Mouse (Mus musculus): ENCODE data around the gene Phxr2. TPM values are rescaled to one million over a fixed set of nuclear protein-coding genes. Genes with fewer than 3 reads are reported as not detected.

The Phxr2 gene
- total RNA-seq, 2 experiments from 2014 or later = not detected

GRCm38 (mm10) chr10:99106703-99107631 is 19.2 kb downstream of the Phxr2 start, which contains the start of gene Poc1b:
Gene Poc1b, plus strand, starts transcription at chr10:99107036.
- intact Hi-C loops (cut with DNase I) = loop anchor here (5.0 kb wide), 2 partner anchors 45 to 195 kb away; partner anchors contain the start of gene Atp2b1
- no peak for TF ChIP-seq CTCF (IDR thresholded peaks at IDR 0.05)
- peak within 1 kb of the TSS; percentile 98 for H3K4me3 ChIP-seq
- peak within 1 kb of the TSS; percentile 94 for H3K27ac ChIP-seq
- DNase-seq = peak; percentile 93

DNA sequence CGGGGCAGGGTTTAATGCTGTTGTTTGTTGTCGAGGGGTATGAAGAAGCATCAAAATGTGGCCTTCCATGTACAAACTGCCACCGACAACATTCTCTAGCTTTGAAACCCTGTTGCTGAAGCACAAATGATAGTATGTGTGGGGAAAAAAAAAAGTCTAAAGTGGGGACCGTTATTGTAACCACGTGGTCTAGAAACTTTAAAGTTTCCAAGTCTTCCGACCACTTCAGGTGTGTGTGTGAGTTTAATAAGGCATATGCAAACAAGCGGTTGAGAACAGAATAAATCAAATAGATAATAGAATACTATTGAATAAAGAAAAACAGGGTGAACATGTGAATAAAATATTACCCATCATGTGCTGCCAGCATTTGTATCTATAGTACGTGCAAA is 19.8 kb downstream of the Phxr2 start:
- H3K4me3 ChIP-seq = peak overlapping the region; percentile 98
- peak overlapping the region; percentile 94 for H3K27ac ChIP-seq
- intact Hi-C loops (cut with DNase I) = loop anchor here (5.0 kb wide), 2 partner anchors 46 to 194 kb away; partner anchors contain the start of gene Atp2b1
- no peak for DNase-seq
- no peak for TF ChIP-seq CTCF (IDR thresholded peaks at IDR 0.05)

DNA sequence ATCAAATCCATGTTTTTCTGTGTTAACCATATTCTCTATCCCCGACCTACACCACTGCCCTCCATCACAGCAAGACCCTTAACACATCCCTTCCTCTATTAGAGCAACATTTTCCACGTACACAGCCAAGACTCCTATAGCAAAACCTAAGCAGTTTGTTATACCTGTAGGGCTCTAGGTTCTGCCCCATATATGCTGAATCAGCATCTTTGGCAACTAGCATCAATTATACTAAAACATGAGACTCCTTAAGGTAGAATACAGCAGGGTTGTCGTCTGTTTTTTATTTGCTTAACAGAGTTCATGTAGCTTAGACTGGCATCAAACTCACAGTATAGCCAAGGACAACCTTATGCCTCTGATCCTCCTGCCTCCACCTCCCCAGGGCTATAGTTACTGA is 20.6 kb downstream of the Phxr2 start:
- DNase-seq = no peak
- intact Hi-C loops (cut with DNase I) = loop anchor here (5.0 kb wide), 2 partner anchors 47 to 193 kb away; partner anchors contain the start of gene Atp2b1
- Histone ChIP-seq H3K4me3 (peak overlapping the region; percentile 98), H3K27ac (no peak overlapping the region)
- no peak for TF ChIP-seq CTCF (IDR thresholded peaks at IDR 0.05)

DNA sequence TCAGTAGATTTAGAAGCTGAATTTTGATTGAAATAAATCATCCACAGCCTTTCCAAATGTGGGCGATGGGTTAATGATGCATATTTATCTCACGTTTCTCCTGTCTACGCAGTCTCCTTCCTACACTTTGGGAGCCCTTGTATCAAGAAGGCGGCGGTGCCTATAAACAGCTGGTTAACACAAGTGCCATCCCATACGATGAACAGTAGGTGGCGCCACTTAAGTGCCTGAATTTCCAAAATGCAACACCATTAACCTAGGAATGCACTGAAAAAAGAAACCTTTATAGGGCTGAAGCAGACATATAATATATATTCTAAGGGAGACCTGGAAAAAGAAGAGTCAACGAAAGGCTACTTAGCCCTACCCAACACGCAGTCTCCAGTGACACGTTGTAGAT is 28.8 kb downstream of the Phxr2 start:
- H3K4me3 ChIP-seq = no peak overlapping the region
- TF ChIP-seq CTCF (IDR thresholded peaks at IDR 0.05) = peak; percentile 81
- intact Hi-C loops (cut with DNase I) = no loop called here
- no peak overlapping the region for H3K27ac ChIP-seq
- DNase-seq = peak; percentile 31

- intact Hi-C loops (cut with DNase I) = no loop called here
- Histone ChIP-seq H3K4me3 (no peak overlapping the region), H3K27ac (no peak overlapping the region)
- no peak for TF ChIP-seq CTCF (IDR thresholded peaks at IDR 0.05)
- DNase-seq = no peak
These were observed 31.0 kb downstream of the Phxr2 start for GRCm38 (mm10) chr10:99095114-99095513.

GRCm38 (mm10) chr10:99093364-99093763 is 32.8 kb downstream of the Phxr2 start:
- intact Hi-C loops (cut with DNase I) = no loop called here
- no peak overlapping the region for H3K27ac ChIP-seq
- no peak for DNase-seq
- H3K4me3 ChIP-seq = no peak overlapping the region
- TF ChIP-seq CTCF (IDR thresholded peaks at IDR 0.05) = no peak

DNA sequence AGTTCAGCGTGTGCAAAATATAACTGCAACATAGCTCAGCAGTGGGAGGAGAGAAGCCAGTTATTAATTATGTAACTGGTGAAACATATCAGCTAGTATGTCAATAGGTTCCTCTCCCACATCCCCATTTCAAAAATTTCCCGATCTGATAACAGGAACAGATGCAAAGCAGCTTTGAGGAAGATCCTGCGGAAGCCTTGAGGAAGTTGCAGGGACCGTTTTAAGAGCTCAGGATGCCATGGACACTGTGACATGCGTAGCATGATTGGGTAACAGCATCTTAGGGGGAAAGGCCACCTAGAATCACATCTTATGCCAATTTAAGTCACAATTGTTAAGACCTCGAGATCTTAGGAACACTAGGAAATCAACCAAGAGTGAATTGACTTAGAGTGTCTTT is 36.2 kb downstream of the Phxr2 start:
- H3K4me3 ChIP-seq = no peak overlapping the region
- no peak for DNase-seq
- TF ChIP-seq CTCF (IDR thresholded peaks at IDR 0.05) = no peak
- intact Hi-C loops (cut with DNase I) = no loop called here
- H3K27ac ChIP-seq = no peak overlapping the region

DNA sequence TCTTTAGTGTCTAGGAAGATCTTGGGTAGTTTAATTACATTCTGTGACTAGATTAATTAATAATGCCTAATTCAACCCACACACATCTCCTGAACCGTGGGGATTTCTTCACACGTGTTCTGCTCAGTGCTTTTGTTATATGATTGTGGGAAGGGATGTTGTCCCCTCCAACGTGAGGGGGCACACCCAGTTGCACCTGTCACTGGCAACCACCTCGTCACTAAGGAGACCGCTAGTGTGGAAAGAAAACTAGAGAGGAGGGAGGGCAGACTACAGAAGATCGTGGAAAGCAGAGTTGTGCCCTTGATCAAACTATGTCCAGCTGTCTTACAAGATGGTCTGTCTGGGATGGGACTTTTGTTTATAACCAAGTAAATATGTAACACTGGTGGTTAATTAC is 40.1 kb downstream of the Phxr2 start:
- DNase-seq = no peak
- Histone ChIP-seq H3K27ac (no peak overlapping the region), H3K4me3 (no peak overlapping the region)
- no peak for TF ChIP-seq CTCF (IDR thresholded peaks at IDR 0.05)
- intact Hi-C loops (cut with DNase I) = no loop called here

- no peak for DNase-seq
- intact Hi-C loops (cut with DNase I) = loop anchor here (1.0 to 2.0 kb wide), 2 partner anchors 591 to 1372 kb away; no protein-coding TSS in a partner anchor
- no peak overlapping the region for H3K4me3 ChIP-seq
- no peak for TF ChIP-seq CTCF (IDR thresholded peaks at IDR 0.05)
- no peak overlapping the region for H3K27ac ChIP-seq
These were observed 40.9 kb downstream of the Phxr2 start for GRCm38 (mm10) chr10:99085240-99085587.

- intact Hi-C loops (cut with DNase I) = loop anchor here (1.0 to 2.0 kb wide), 2 partner anchors 590 to 1372 kb away; no protein-coding TSS in a partner anchor
- TF ChIP-seq CTCF (IDR thresholded peaks at IDR 0.05) = peak; percentile 92
- peak; percentile 90 for DNase-seq
- no peak overlapping the region for H3K4me3 ChIP-seq
- no peak overlapping the region for H3K27ac ChIP-seq
These were observed 41.5 kb downstream of the Phxr2 start for GRCm38 (mm10) chr10:99084397-99085239.

DNA sequence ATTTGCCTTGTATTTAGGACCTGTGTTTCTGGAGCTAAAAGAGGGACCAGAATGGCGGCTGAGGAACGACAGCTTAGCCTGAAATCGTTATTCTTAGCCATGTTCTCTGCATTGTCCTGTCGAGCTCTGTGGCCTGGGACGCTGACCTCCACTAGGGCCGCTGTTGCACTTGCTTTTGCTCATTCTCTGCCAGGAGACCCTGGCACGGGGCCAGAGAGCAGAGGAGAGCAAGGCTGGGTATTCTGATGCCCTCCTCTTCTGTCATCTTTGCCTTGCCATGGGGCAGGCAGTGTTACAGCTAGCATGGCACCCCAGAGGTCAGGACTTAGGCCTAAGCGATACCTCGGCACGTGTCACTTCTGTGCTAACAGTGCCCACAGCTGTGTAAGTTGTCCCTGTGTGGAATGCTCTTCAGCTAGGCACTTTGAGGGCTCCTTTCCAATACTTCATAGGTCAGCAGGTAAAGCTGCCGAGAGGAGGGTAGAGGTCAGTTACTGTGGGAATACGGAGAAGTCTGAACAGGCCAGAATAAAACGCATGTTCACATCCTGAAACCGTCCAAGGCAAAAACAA is 42.6 kb downstream of the Phxr2 start:
- intact Hi-C loops (cut with DNase I) = loop anchor here (2.0 kb wide), 1 partner anchor 1371 kb away; no protein-coding TSS in a partner anchor
- Histone ChIP-seq H3K4me3 (no peak overlapping the region), H3K27ac (no peak overlapping the region)
- DNase-seq = peak; percentile 50
- TF ChIP-seq CTCF (IDR thresholded peaks at IDR 0.05) = no peak

DNA sequence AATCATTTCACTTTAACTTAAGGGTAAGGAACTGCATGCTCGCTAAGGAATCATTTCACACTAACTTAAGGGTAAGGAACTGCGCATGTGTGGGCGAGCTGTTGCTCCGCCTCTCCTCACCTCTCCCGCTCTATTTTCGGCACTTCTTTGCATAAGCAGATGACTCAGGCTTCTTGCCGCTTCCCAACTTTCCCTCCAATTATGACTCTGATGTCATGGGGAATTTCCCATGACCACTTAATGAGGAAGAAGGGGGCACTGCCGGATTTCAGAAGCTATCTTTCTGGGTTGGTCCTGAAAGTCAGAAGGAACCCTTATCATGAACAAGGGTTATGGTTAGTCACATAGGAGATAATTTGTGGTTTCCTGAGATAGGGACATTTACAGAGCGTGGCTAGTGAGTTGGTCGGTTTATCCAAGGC is 44.5 kb downstream of the Phxr2 start:
- DNase-seq = no peak
- TF ChIP-seq CTCF (IDR thresholded peaks at IDR 0.05) = no peak
- Histone ChIP-seq H3K27ac (no peak overlapping the region), H3K4me3 (no peak overlapping the region)
- intact Hi-C loops (cut with DNase I) = no loop called here
